9 mouse cellular contexts compared by ENCODE assay signal in the genomic region with DNA sequence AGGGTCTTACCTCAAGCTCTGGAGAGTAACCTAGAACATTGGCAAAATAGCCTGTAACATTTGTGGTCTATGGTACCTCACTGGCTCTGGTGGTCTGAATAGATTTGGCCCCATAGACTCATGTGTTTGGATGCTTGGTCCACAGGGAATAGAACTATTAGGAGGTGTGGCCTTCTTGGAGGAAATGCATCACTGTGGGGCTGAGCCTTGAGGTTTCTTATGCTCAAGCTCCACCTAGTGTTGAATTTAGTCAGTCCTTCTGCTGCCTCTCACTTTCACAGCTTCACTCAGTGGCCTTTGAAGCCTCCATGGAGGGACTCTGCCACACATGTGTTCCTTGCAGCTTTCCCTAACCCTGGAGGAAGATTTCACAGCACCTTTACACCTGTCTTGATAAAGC.
DNase-seq lines count a peak whose midpoint lies in the region; ATAC-seq and TF ChIP-seq lines count a peak whose summit lies in the region.
"Had no signal": no experiment of that assay in that cellular context is flagged by ENCODE, and none has a peak within 500 bp of the region (broad histone marks: within the 10 kb centered on the region; RNA-seq: fewer than 3 reads in every experiment).

No protein-coding gene starts in this region.

- H3K9ac ChIP-seq in hindbrain, postnatal 0 days (replicated peaks; ENCODE audit: low read length) = no peak overlapping the region
- no peak overlapping the region for H3K9ac ChIP-seq in hindbrain, embryonic 16.5 days (ENCODE audit: low read depth, low read length)
- H3K9ac ChIP-seq in lung, postnatal 0 days (replicated peaks; ENCODE audit: low read depth) = no peak overlapping the region
- H3K9ac ChIP-seq: limb, embryonic 13.5 days had no signal

- peaks cover 3% of the 10 kb centered on the region; the same call in 1 of the 2 replicates for H3K9me3 ChIP-seq in hindbrain, postnatal 0 days (ENCODE audit: low read length)
- 0 out of 2 replicates have a peak, but pooled peaks cover 2% of the 10 kb centered on the region for H3K9me3 ChIP-seq in hindbrain, embryonic 16.5 days (ENCODE audit: control insufficient read depth, low read length)
- H3K9me3 ChIP-seq in lung, postnatal 0 days (ENCODE audit: low read length) = no peaks in the 10 kb centered on the region
- H3K9me3 ChIP-seq: limb, embryonic 13.5 days had no signal

- no peak overlapping the region for H3K4me3 ChIP-seq in hindbrain, postnatal 0 days (ENCODE audit: low read length)
- H3K4me3 ChIP-seq in hindbrain, embryonic 16.5 days (ENCODE audit: low read length) = no peak overlapping the region
- no peak overlapping the region for H3K4me3 ChIP-seq in lung, postnatal 0 days (ENCODE audit: low read depth, low read length)
- H3K4me3 ChIP-seq: limb, embryonic 13.5 days had no signal

- no peak overlapping the region for H3K4me2 ChIP-seq in hindbrain, postnatal 0 days (ENCODE audit: low read depth, low read length)
- no peak overlapping the region for H3K4me2 ChIP-seq in hindbrain, embryonic 16.5 days (ENCODE audit: low read length)
- no peak overlapping the region for H3K4me2 ChIP-seq in lung, postnatal 0 days (replicated peaks; ENCODE audit: low read depth, low read length)
- H3K4me2 ChIP-seq: limb, embryonic 13.5 days had no signal

- H3K27ac ChIP-seq in hindbrain, postnatal 0 days = no peak overlapping the region
- no peak overlapping the region for H3K27ac ChIP-seq in hindbrain, embryonic 16.5 days (ENCODE audit: low read depth, low read length)
- H3K27ac ChIP-seq in lung, postnatal 0 days (ENCODE audit: low read length) = no peak overlapping the region
- H3K27ac ChIP-seq: limb, embryonic 13.5 days had no signal

- H3K36me3 ChIP-seq in hindbrain, postnatal 0 days (ENCODE audit: insufficient read depth, low read length) = no peaks in the 10 kb centered on the region
- H3K36me3 ChIP-seq in hindbrain, embryonic 16.5 days (ENCODE audit: control insufficient read depth, insufficient read depth, low read length) = no peaks in the 10 kb centered on the region
- H3K36me3 ChIP-seq in lung, postnatal 0 days (ENCODE audit: insufficient read depth, low read length) = no peaks in the 10 kb centered on the region
- H3K36me3 ChIP-seq: limb, embryonic 13.5 days had no signal

- no peaks in the 10 kb centered on the region for H3K27me3 ChIP-seq in hindbrain, postnatal 0 days (ENCODE audit: insufficient read depth, low read length)
- H3K27me3 ChIP-seq in hindbrain, embryonic 16.5 days (replicated peaks; ENCODE audit: control insufficient read depth, insufficient read depth, low read length) = no peaks in the 10 kb centered on the region
- H3K27me3 ChIP-seq in lung, postnatal 0 days (replicated peaks; ENCODE audit: insufficient read depth, low read length) = no peaks in the 10 kb centered on the region
- H3K27me3 ChIP-seq: limb, embryonic 13.5 days had no signal

- peak; percentile 34; the same call in 1 of the 2 replicates for TF ChIP-seq CTCF in hindbrain, postnatal 0 days (IDR thresholded peaks at IDR 0.05; ENCODE audit: low read depth)
- TF ChIP-seq CTCF in lung, postnatal 0 days (IDR thresholded peaks at IDR 0.05) = peak; percentile 63

- no peak for ATAC-seq in hindbrain, postnatal 0 days
- no peak for ATAC-seq in hindbrain, embryonic 16.5 days
- ATAC-seq in lung, postnatal 0 days = no peak

- no peak for TF ChIP-seq EP300 in lung, postnatal 0 days (IDR thresholded peaks at IDR 0.05)

- no peaks in the 10 kb centered on the region for H3K4me1 ChIP-seq in hindbrain, postnatal 0 days (ENCODE audit: insufficient read depth, low read length)
- H3K4me1 ChIP-seq in hindbrain, embryonic 16.5 days (ENCODE audit: control insufficient read depth, insufficient read depth, low read depth, low read length) = no peaks in the 10 kb centered on the region
- H3K4me1 ChIP-seq in lung, postnatal 0 days (ENCODE audit: insufficient read depth, low read depth, low read length) = no peaks in the 10 kb centered on the region
- H3K4me1 ChIP-seq: limb, embryonic 13.5 days had no signal

- DNase-seq in hindbrain, postnatal 0 days (ENCODE audit: low spot score) = no peak
- peak; percentile 53 for DNase-seq in CD4-positive, CD25-positive, alpha-beta regulatory T cell, adult 2 months (ENCODE audit: low read depth, low spot score)
- DNase-seq in embryo, embryonic 10 days (ENCODE audit: low spot score) = peak; percentile 47
- peak; percentile 21 for DNase-seq in lung, postnatal 0 days (ENCODE audit: low spot score)
- DNase-seq in layer of hippocampus, adult 9-10 months (ENCODE audit: low spot score) = no peak
- DNase-seq in layer of hippocampus, postnatal 25 days (ENCODE audit: extremely low spot score in 1 of 2, low spot score in 1 of 2) = no peak
- DNase-seq in adipocyte (ENCODE audit: low spot score) = no peak

Comparison
In these comparisons a context has a peak if more than half of its experiments do, and no peak if none do; other contexts are left out.
1. DNase-seq: peak in CD4-positive, CD25-positive, alpha-beta regulatory T cell, adult 2 months (single experiment), embryo, embryonic 10 days (single experiment) and lung, postnatal 0 days (single experiment); none in hindbrain, postnatal 0 days (single experiment), layer of hippocampus, adult 9-10 months (single experiment), layer of hippocampus, postnatal 25 days (0 of 2) and adipocyte (single experiment).